ENCODE assay signal across 8 mouse cellular contexts in the genomic region with DNA sequence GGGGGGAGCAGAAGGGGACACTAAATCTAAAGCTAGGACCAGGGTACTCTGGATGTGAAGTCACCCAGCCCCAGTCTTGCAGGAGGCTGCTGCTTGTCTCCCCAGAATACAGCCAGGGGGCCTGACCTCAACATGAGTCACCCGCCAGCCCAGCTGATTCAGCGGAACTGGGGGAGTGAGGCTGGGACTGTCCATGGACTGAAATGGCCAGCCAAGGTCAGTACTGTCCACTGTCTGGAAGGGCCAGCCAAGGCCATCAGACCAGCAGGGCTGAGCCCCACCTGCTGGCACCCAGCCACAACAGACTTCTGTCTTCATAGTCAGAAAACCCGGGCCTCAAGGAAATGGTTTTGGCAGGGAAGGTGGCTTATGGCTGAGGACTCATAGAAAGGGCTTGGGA. TPM values are rescaled to one million over a fixed set of nuclear protein-coding genes. Genes with fewer than 3 reads are reported as not detected.
A peak's percentile ranks its signal among the peaks of the same experiment; 100 is the strongest.
DNase-seq lines count a peak whose midpoint lies in the region; ATAC-seq and TF ChIP-seq lines count a peak whose summit lies in the region.

No protein-coding gene starts in this region.

- ATAC-seq in limb, embryonic 15.5 days (ENCODE audit: insufficient number of reproducible peaks, low FRiP score, low TSS enrichment, low read depth), result 0 out of 2 replicates have a peak, but pooled peaks have one; percentile 32
- no peak for ATAC-seq in intestine, postnatal 0 days
- peak; percentile 55 for ATAC-seq in lung, embryonic 16.5 days (ENCODE audit: low read depth)

- no peak overlapping the region for H3K4me2 ChIP-seq in limb, embryonic 15.5 days
- H3K4me2 ChIP-seq in intestine, postnatal 0 days (replicated peaks; ENCODE audit: low read depth), result no peak overlapping the region
- no peak overlapping the region for H3K4me2 ChIP-seq in lung, embryonic 16.5 days (ENCODE audit: low read depth, low read length)

- no peak overlapping the region for H3K27ac ChIP-seq in limb, embryonic 15.5 days
- no peak overlapping the region for H3K27ac ChIP-seq in limb, embryonic 10.5 days
- no peak overlapping the region for H3K27ac ChIP-seq in intestine, postnatal 0 days (ENCODE audit: low read depth, low read length)
- no peak overlapping the region for H3K27ac ChIP-seq in lung, embryonic 16.5 days (ENCODE audit: low read length)

- 0 out of 2 replicates have a peak, but pooled peaks cover 2% of the 10 kb centered on the region for H3K27me3 ChIP-seq in limb, embryonic 15.5 days
- H3K27me3 ChIP-seq in limb, embryonic 10.5 days (ENCODE audit: low read depth, poor library complexity, severe bottlenecking), result no peaks in the 10 kb centered on the region
- H3K27me3 ChIP-seq in intestine, postnatal 0 days (replicated peaks; ENCODE audit: control insufficient read depth, insufficient read depth, low read length), result no peaks in the 10 kb centered on the region
- no peaks in the 10 kb centered on the region for H3K27me3 ChIP-seq in lung, embryonic 16.5 days (ENCODE audit: control insufficient read depth, insufficient read depth, low read depth, low read length)

- TF ChIP-seq CTCF in intestine, postnatal 0 days (IDR thresholded peaks at IDR 0.05; ENCODE audit: low read depth), result peak; percentile 21; the same call in 1 of the 2 replicates

- H3K36me3 ChIP-seq in limb, embryonic 15.5 days, result 0 out of 2 replicates have a peak, but pooled peaks cover 6% of the 10 kb centered on the region
- no peaks in the 10 kb centered on the region for H3K36me3 ChIP-seq in limb, embryonic 10.5 days
- H3K36me3 ChIP-seq in intestine, postnatal 0 days (ENCODE audit: control insufficient read depth, insufficient read depth), result no peaks in the 10 kb centered on the region
- H3K36me3 ChIP-seq in lung, embryonic 16.5 days (ENCODE audit: control insufficient read depth, insufficient read depth, low read length), result no peaks in the 10 kb centered on the region

- H3K4me3 ChIP-seq in limb, embryonic 15.5 days, result no peak overlapping the region
- no peak overlapping the region for H3K4me3 ChIP-seq in limb, embryonic 10.5 days
- no peak overlapping the region for H3K4me3 ChIP-seq in intestine, postnatal 0 days (ENCODE audit: low read depth, low read length)
- H3K4me3 ChIP-seq in lung, embryonic 16.5 days (ENCODE audit: low read length), result no peak overlapping the region

- no peak for DNase-seq in limb, embryonic 10.5 days (ENCODE audit: low spot score)
- peak; percentile 51 for DNase-seq in brain, adult 2 months (ENCODE audit: low read depth, low spot score)
- no peak for DNase-seq in left cerebral cortex, adult 11 months (ENCODE audit: low spot score)
- DNase-seq in retina, postnatal 1 day, result no peak
- DNase-seq in right cerebral cortex, postnatal 4 days, result no peak

- no peak overlapping the region for H3K9ac ChIP-seq in limb, embryonic 15.5 days
- H3K9ac ChIP-seq in intestine, postnatal 0 days (ENCODE audit: low read depth, low read length), result no peak overlapping the region
- H3K9ac ChIP-seq in lung, embryonic 16.5 days (ENCODE audit: low read length), result no peak overlapping the region

- 62% methylated on average over 3 of the region's 3 CpGs for WGBS in limb, embryonic 15.5 days
- WGBS in limb, embryonic 10.5 days, result 82% methylated on average over 3 of the region's 3 CpGs
- 66% methylated on average over 3 of the region's 3 CpGs for WGBS in intestine, postnatal 0 days
- 40% methylated on average over 3 of the region's 3 CpGs for WGBS in lung, embryonic 16.5 days

- no peaks in the 10 kb centered on the region for H3K4me1 ChIP-seq in limb, embryonic 15.5 days
- H3K4me1 ChIP-seq in limb, embryonic 10.5 days, result no peaks in the 10 kb centered on the region
- no peaks in the 10 kb centered on the region for H3K4me1 ChIP-seq in intestine, postnatal 0 days (replicated peaks; ENCODE audit: control insufficient read depth, insufficient read depth, low read length)
- H3K4me1 ChIP-seq in lung, embryonic 16.5 days (replicated peaks; ENCODE audit: control insufficient read depth, insufficient read depth, low read length), result peaks cover 6% of the 10 kb centered on the region

- H3K9me3 ChIP-seq in limb, embryonic 15.5 days, result no peaks in the 10 kb centered on the region
- no peaks in the 10 kb centered on the region for H3K9me3 ChIP-seq in limb, embryonic 10.5 days (replicated peaks)
- no peaks in the 10 kb centered on the region for H3K9me3 ChIP-seq in intestine, postnatal 0 days (ENCODE audit: control insufficient read depth)
- H3K9me3 ChIP-seq in lung, embryonic 16.5 days (ENCODE audit: control insufficient read depth, low read length), result no peaks in the 10 kb centered on the region

RNA-seq across cellular contexts. Expression of gene Pdgfa, which starts 17.9 kb away (rescaled TPM):
- polyA plus RNA-seq in limb, embryonic 15.5 days (2015; fragmentation: Nextera tagmentation; extraction: Ambion mirVana), result 65.7 and 69.9 TPM in 2 replicates
- polyA plus RNA-seq in limb, embryonic 10.5 days (2016; fragmentation: Nextera tagmentation; extraction: Ambion mirVana), result 26.8 and 28.8 TPM in 2 replicates
- polyA plus RNA-seq in intestine, postnatal 0 days (2015; fragmentation: Nextera tagmentation; extraction: Ambion mirVana), result 64.4 and 72.0 TPM in 2 replicates
- polyA plus RNA-seq in lung, embryonic 16.5 days (2015; fragmentation: Nextera tagmentation; extraction: Ambion mirVana), result 56.7 and 58.2 TPM in 2 replicates
